Mouse (Mus musculus) CH12.LX (cell line): ENCODE data around the gene Inpp4b. TPM values are rescaled to one million over a fixed set of nuclear protein-coding genes. Genes with fewer than 3 reads are reported as not detected.

Experiments
- DNase-seq: peaks from one replicate; pipeline ENCODE4 v3.0.0-alpha.2; 2013; ENCODE audit errors: extremely low read depth
- H3K27ac ChIP-seq: 2 replicates; pipeline ENCODE4 v1.5.1; 2012; ENCODE audit warnings: low read depth, mild to moderate bottlenecking, control low read depth, moderate library complexity; ENCODE audit not compliant: insufficient read depth
- H3K27me3 ChIP-seq: replicated peaks from 2 replicates; pipeline ENCODE3; 2012; ENCODE audit warnings: inconsistent platforms
- H3K36me3 ChIP-seq, 2 experiments: replicated peaks in 1 of 2; 2 replicates each; pipeline versions ENCODE3 to v1.6.1; 2012; ENCODE audit warnings: inconsistent platforms in 1 of 2, low read length in 1 of 2, mild to moderate bottlenecking in 1 of 2, mixed read lengths in 1 of 2, moderate library complexity in 1 of 2; ENCODE audit not compliant: control insufficient read depth in 1 of 2, insufficient read depth in 1 of 2
- H3K4me1 ChIP-seq, 2 experiments: 2 replicates each; pipeline ENCODE4 v1.6.1; 2012; ENCODE audit warnings: inconsistent platforms in 1 of 2, moderate library complexity in 1 of 2; ENCODE audit not compliant: insufficient read depth in 2 of 2, control insufficient read depth in 1 of 2
- H3K4me2 ChIP-seq: 2 replicates; pipeline ENCODE4 v1.6.1; 2012; ENCODE audit warnings: low read depth, mild to moderate bottlenecking, control low read depth; ENCODE audit not compliant: poor library complexity, insufficient read depth, severe bottlenecking
- H3K4me3 ChIP-seq, 3 experiments: fragments of 150-350 bp in 1 of 3; sonication (generic) in 1 of 3; replicated peaks in 1 of 3; 2 replicates each; pipeline versions ENCODE3 to v1.5.1; 2011 to 2012; ENCODE audit warnings: low read depth in 2 of 3, low read length in 2 of 3, mild to moderate bottlenecking in 2 of 3, moderate library complexity in 2 of 3, control low read depth in 1 of 3, improper control_type of control experiment in 1 of 3, inconsistent platforms in 1 of 3, mixed read lengths in 1 of 3; ENCODE audit not compliant: poor library complexity in 1 of 3
- H3K79me2 ChIP-seq: replicated peaks from 2 replicates; pipeline ENCODE4 v1.6.1; 2012; ENCODE audit warnings: mild to moderate bottlenecking, moderate library complexity; ENCODE audit not compliant: control insufficient read depth, poor library complexity, insufficient read depth, severe bottlenecking; ENCODE audit errors: extremely low read depth
- H3K9ac ChIP-seq: 2 replicates; pipeline ENCODE4 v1.6.1; 2012; ENCODE audit warnings: low read depth, mild to moderate bottlenecking, control low read depth, moderate library complexity; ENCODE audit not compliant: insufficient read depth
- H3K9me3 ChIP-seq: replicated peaks from 2 replicates; pipeline ENCODE3; 2012; ENCODE audit warnings: low read length, inconsistent platforms, mixed read lengths
- BHLHE40 ChIP-seq: IDR thresholded peaks from 2 replicates; pipeline ENCODE4 v1.6.1; 2011; ENCODE audit warnings: mild to moderate bottlenecking, low read depth, low read length, improper control_type of control experiment
- CHD2 ChIP-seq: IDR thresholded peaks from 2 replicates; pipeline ENCODE4 v1.6.1; 2011; ENCODE audit warnings: low read length, improper control_type of control experiment
- CTCF ChIP-seq, 2 experiments: IDR thresholded peaks in 1 of 2; conservative IDR thresholded peaks in 1 of 2; 2 replicates each; pipeline ENCODE4 v1.5.1; 2011 to 2012; ENCODE audit warnings: low read depth in 2 of 2, low read length in 2 of 2, improper control_type of control experiment in 1 of 2, inconsistent platforms in 1 of 2, mild to moderate bottlenecking in 1 of 2, moderate library complexity in 1 of 2
- E2F4 ChIP-seq: IDR thresholded peaks from 2 replicates; pipeline ENCODE4 v1.6.1; 2011; ENCODE audit warnings: low read depth, low read length, improper control_type of control experiment; ENCODE audit not compliant: insufficient replicate concordance
- EP300 ChIP-seq: IDR thresholded peaks from 2 replicates; pipeline ENCODE4 v1.6.1; 2011; ENCODE audit warnings: low read length, improper control_type of control experiment
- GABPA ChIP-seq: IDR thresholded peaks from 2 replicates; pipeline ENCODE4 v1.6.1; 2012; ENCODE audit warnings: low read depth, low read length, improper control_type of control experiment, inconsistent platforms; ENCODE audit not compliant: insufficient replicate concordance
- JUN ChIP-seq: IDR thresholded peaks from 2 replicates; pipeline ENCODE4 v1.6.1; 2011; ENCODE audit warnings: low read depth, mild to moderate bottlenecking, low read length, improper control_type of control experiment, moderate library complexity; ENCODE audit not compliant: insufficient read depth
- JUND ChIP-seq: conservative IDR thresholded peaks from 2 replicates; pipeline ENCODE4 v1.6.1; 2011; ENCODE audit warnings: low read depth, low read length, improper control_type of control experiment
- KAT2A ChIP-seq: IDR thresholded peaks from 2 replicates; pipeline ENCODE4 v1.6.1; 2012; ENCODE audit warnings: low read length, improper control_type of control experiment, inconsistent platforms; ENCODE audit not compliant: insufficient replicate concordance
- MAX ChIP-seq: IDR thresholded peaks from 2 replicates; pipeline ENCODE4 v1.6.1; 2011; ENCODE audit warnings: low read length, improper control_type of control experiment
- MAZ ChIP-seq: IDR thresholded peaks from 2 replicates; pipeline ENCODE4 v1.6.1; 2012; ENCODE audit warnings: low read depth, mild to moderate bottlenecking, inconsistent platforms, low read length, improper control_type of control experiment, moderate library complexity
- MEF2A ChIP-seq: IDR thresholded peaks from 2 replicates; pipeline ENCODE4 v1.6.1; 2014; ENCODE audit warnings: low read depth, mild to moderate bottlenecking, inconsistent platforms, low read length, improper control_type of control experiment, borderline replicate concordance
- MYC ChIP-seq: IDR thresholded peaks from 2 replicates; pipeline ENCODE4 v1.6.1; 2011; ENCODE audit warnings: low read depth, mild to moderate bottlenecking, improper control_type of control experiment, low read length
- NELFE ChIP-seq: IDR thresholded peaks from 2 replicates; pipeline ENCODE4 v1.6.1; 2011; ENCODE audit warnings: low read depth, low read length, improper control_type of control experiment
- NRF1 ChIP-seq: IDR thresholded peaks from 2 replicates; pipeline ENCODE4 v1.6.1; 2014; ENCODE audit warnings: low read depth, mild to moderate bottlenecking, inconsistent platforms, low read length, improper control_type of control experiment, moderate library complexity
- PAX5 ChIP-seq: IDR thresholded peaks from 2 replicates; pipeline ENCODE4 v1.6.1; 2012; ENCODE audit warnings: low read length, inconsistent platforms, mixed read lengths
- POLR2A ChIP-seq: IDR thresholded peaks from 2 replicates; pipeline ENCODE4 v1.6.1; 2011; ENCODE audit warnings: low read depth, mild to moderate bottlenecking, improper control_type of control experiment, low read length
- RAD21 ChIP-seq: IDR thresholded peaks from 2 replicates; pipeline ENCODE4 v1.6.1; 2011; ENCODE audit warnings: low read depth, mild to moderate bottlenecking, low read length, improper control_type of control experiment, moderate library complexity
- SMC3 ChIP-seq: IDR thresholded peaks from 2 replicates; pipeline ENCODE4 v1.6.1; 2011; ENCODE audit warnings: low read depth, low read length, improper control_type of control experiment
- TBP ChIP-seq: conservative IDR thresholded peaks from 2 replicates; pipeline ENCODE4 v1.6.1; 2011; ENCODE audit warnings: low read depth, low read length, improper control_type of control experiment
- UBTF ChIP-seq: IDR thresholded peaks from 2 replicates; pipeline ENCODE4 v1.6.1; 2012; ENCODE audit warnings: low read depth, mild to moderate bottlenecking, inconsistent platforms, low read length, improper control_type of control experiment, moderate library complexity
- USF2 ChIP-seq: conservative IDR thresholded peaks from 2 replicates; pipeline ENCODE4 v1.6.1; 2011; ENCODE audit warnings: low read depth, low read length, improper control_type of control experiment
- ZC3H11A ChIP-seq: IDR thresholded peaks from 2 replicates; pipeline ENCODE4 v1.6.1; 2012; ENCODE audit warnings: low read depth, mild to moderate bottlenecking, inconsistent platforms, low read length, improper control_type of control experiment
- ZKSCAN1 ChIP-seq: IDR thresholded peaks from 2 replicates; pipeline ENCODE4 v1.6.1; 2012; ENCODE audit warnings: low read depth, inconsistent platforms, low read length, improper control_type of control experiment, borderline replicate concordance
- ZMIZ1 ChIP-seq: IDR thresholded peaks from 2 replicates; pipeline ENCODE4 v1.6.1; 2012; ENCODE audit warnings: low read depth, mild to moderate bottlenecking, inconsistent platforms, low read length, improper control_type of control experiment
- ZNF384 ChIP-seq: IDR thresholded peaks from 2 replicates; pipeline ENCODE4 v1.6.1; 2012; ENCODE audit warnings: low read depth, low read length, improper control_type of control experiment, inconsistent platforms
- dilution Hi-C: fragments of 300-500 bp; cut with MboI; formaldehyde crosslinking; loops from 2 replicates; pipeline ENCODE4 v1.14.3; 2020; ENCODE audit warnings: low sequenced_read_pairs; ENCODE audit not compliant: extremely low pct_unique_long_range_greater_than_20kb, extremely low pct_ligation_motif_present
- in situ Hi-C: fragments of 300-500 bp; cut with MboI; formaldehyde crosslinking; loops from 3 replicates; pipeline ENCODE4 v1.14.3; 2019; ENCODE audit warnings: low sequenced_read_pairs, low pct_ligation_motif_present, low pct_unique_long_range_greater_than_20kb, mixed read lengths
- polyA plus RNA-seq: library from polyadenylated mRNA; unstranded; fragments of >175 nt; gene quantifications from 2 replicates; pipeline ENCODE4 v1.2.1, GENCODE M21; 2012; ENCODE audit warnings: low read depth; ENCODE audit not compliant: insufficient read length
- total RNA-seq, 2 experiments: library from RNA; depleted of rRNA; stranded (reverse); fragments of 300-350 nt in 1 of 2; fragments of >200 nt in 1 of 2; gene quantifications; 2 replicates each; pipeline ENCODE4 v1.2.3; 2012 to 2014

Inpp4b gene
- total and polyA plus RNA-seq, 3 experiments: 3.0 to 4.9 (median 3.4) TPM

DNA sequence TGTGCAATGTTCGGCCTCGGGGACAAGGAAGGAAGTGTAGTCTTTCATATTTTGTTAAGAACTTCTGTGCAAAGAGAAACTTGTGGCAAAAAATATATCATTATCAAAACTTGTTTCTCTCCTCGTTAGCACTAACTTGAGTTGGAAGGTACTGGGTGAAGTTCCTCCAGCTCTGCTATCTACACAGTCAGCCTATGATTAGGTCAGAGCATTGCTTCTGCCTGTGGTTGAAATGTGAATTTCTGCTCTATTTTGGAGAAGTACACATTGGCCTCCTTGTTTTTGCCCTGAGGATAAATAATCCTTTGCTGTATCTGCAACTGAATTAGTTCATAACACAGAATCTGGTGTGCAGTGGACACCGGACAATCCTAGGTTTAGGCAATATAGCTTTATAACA, 431.7 kb downstream of the Inpp4b start:
- H3K4me3 ChIP-seq: no peak overlapping the region
- DNase-seq: no peak
- no peaks in the 10 kb centered on the region for H3K79me2 ChIP-seq
- peaks cover 6 to 30% of the 10 kb centered on the region in 2 experiments for H3K4me1 ChIP-seq
- H3K4me2 ChIP-seq: no peak overlapping the region
- H3K9ac ChIP-seq: no peak overlapping the region
- no peak for TF ChIP-seq KAT2A
- TF ChIP-seq CHD2: no peak
- no peak overlapping the region for H3K27ac ChIP-seq
- no peaks in the 10 kb centered on the region for H3K27me3 ChIP-seq
- peaks cover 0 to 2% of the 10 kb centered on the region in 2 experiments for H3K36me3 ChIP-seq
- H3K9me3 ChIP-seq: no peaks in the 10 kb centered on the region
- dilution Hi-C loops (no loop called here), in situ Hi-C loops (no loop called here)

DNA sequence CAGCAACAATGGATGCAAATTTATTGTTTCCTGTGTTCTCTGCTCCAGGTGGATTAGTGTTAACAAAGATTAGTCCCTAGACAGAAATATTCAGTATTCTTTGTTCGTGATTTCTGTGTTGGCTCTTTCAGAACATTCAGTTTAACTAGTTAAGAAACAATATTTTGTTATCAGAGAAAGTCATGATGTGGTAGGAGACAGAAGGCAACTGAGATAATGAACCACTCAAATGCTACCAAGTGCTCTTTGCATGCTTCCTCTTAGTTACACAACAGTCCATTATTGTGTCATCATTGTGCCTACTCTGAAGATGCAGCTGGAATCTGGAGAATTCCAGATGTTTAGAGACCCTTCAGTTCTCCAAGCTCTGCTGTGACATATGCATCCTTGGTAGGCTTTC, 432.1 kb downstream of the Inpp4b start:
- Histone ChIP-seq H3K9ac (no peak overlapping the region), H3K27ac (no peak overlapping the region), H3K4me1 (peaks cover 6 to 26% of the 10 kb centered on the region in 2 experiments), H3K9me3 (no peaks in the 10 kb centered on the region), H3K79me2 (no peaks in the 10 kb centered on the region), H3K4me3 (no peak overlapping the region), H3K36me3 (peaks cover 0 to 2% of the 10 kb centered on the region in 2 experiments), H3K27me3 (no peaks in the 10 kb centered on the region)
- dilution Hi-C loops: no loop called here
- DNase-seq: no peak
- no peak for TF ChIP-seq JUN
- TF ChIP-seq CTCF (conservative IDR thresholded peaks at IDR 0.05 in 1 of 2, IDR thresholded peaks at IDR 0.05 in 1 of 2; ENCODE audit: low read depth in 2 of 2, low read length in 2 of 2): no peak
- TF ChIP-seq ZMIZ1: no peak
- no peak for TF ChIP-seq PAX5
- no peak for TF ChIP-seq ZKSCAN1
- no peak for TF ChIP-seq MAX
- no peak for TF ChIP-seq SMC3
- TF ChIP-seq USF2: no peak
- no peak for TF ChIP-seq JUND
- TF ChIP-seq BHLHE40: no peak
- TF ChIP-seq, all 38 proteins: peak for 0
- no peak overlapping the region for H3K4me2 ChIP-seq
- in situ Hi-C loops: no loop called here

GRCm38 (mm10) chr8:81776516-81777237, 434.3 kb downstream of the Inpp4b start:
- peaks cover 6 to 37% of the 10 kb centered on the region in 2 experiments for H3K4me1 ChIP-seq
- in situ Hi-C loops: no loop called here
- DNase-seq: no peak
- no peak overlapping the region for H3K4me2 ChIP-seq
- dilution Hi-C loops: no loop called here
- no peak overlapping the region for H3K4me3 ChIP-seq
- no peaks in the 10 kb centered on the region for H3K79me2 ChIP-seq
- H3K27ac ChIP-seq: no peak overlapping the region
- no peak overlapping the region for H3K9ac ChIP-seq
- H3K9me3 ChIP-seq: no peaks in the 10 kb centered on the region
- H3K36me3 ChIP-seq: peaks cover 0 to 2% of the 10 kb centered on the region in 2 experiments
- H3K27me3 ChIP-seq: no peaks in the 10 kb centered on the region
- TF ChIP-seq EP300: no peak
- no peak for TF ChIP-seq TBP
- no peak for TF ChIP-seq MYC
- no peak for TF ChIP-seq ZC3H11A
- TF ChIP-seq GABPA: no peak
- TF ChIP-seq ZKSCAN1: no peak
- no peak for TF ChIP-seq POLR2A
- TF ChIP-seq MEF2A: no peak
- TF ChIP-seq ZNF384: no peak
- TF ChIP-seq RAD21: no peak
- TF ChIP-seq NELFE: no peak
- no peak for TF ChIP-seq NRF1
- TF ChIP-seq SMC3: no peak
- no peak for TF ChIP-seq E2F4
- no peak for TF ChIP-seq KAT2A
- TF ChIP-seq MAZ: no peak
- TF ChIP-seq JUND: no peak
- no peak for TF ChIP-seq UBTF
